Mouse (Mus musculus): ENCODE data around the gene Nexn.

The Nexn gene

GRCm38 (mm10) chr3:152277912-152278311 is 11.8 kb upstream of the Nexn start:
- DNase-seq (ENCODE audit: low spot score), result no peak

- no peak for DNase-seq (ENCODE audit: low spot score)
Observed at GRCm38 (mm10) chr3:152276935-152277334, 10.8 kb upstream of the Nexn start.

- DNase-seq (ENCODE audit: low spot score), result no peak
Observed at GRCm38 (mm10) chr3:152275008-152275407, 8.9 kb upstream of the Nexn start.

- no peak for DNase-seq (ENCODE audit: low spot score)
Observed at GRCm38 (mm10) chr3:152272974-152273685, 7.0 kb upstream of the Nexn start.

- no peak for DNase-seq (ENCODE audit: low spot score)
Observed at GRCm38 (mm10) chr3:152271876-152272275, 5.7 kb upstream of the Nexn start.

- no peak for DNase-seq (ENCODE audit: low spot score)
Observed at GRCm38 (mm10) chr3:152271071-152271710, 5.0 kb upstream of the Nexn start.

GRCm38 (mm10) chr3:152268099-152268498 is 1.9 kb upstream of the Nexn start:
- no peak for DNase-seq (ENCODE audit: low spot score)

GRCm38 (mm10) chr3:152265351-152266035 is 657 bp downstream of the Nexn start:
- no peak for DNase-seq (ENCODE audit: low spot score)

GRCm38 (mm10) chr3:152264830-152265229 is 1.3 kb downstream of the Nexn start:
- no peak for DNase-seq (ENCODE audit: low spot score)

- DNase-seq (ENCODE audit: low spot score), result no peak
Observed at GRCm38 (mm10) chr3:152264374-152264773, 1.8 kb downstream of the Nexn start.

- DNase-seq (ENCODE audit: low spot score), result no peak
Observed at GRCm38 (mm10) chr3:152261948-152262347, 4.2 kb downstream of the Nexn start.

- DNase-seq (ENCODE audit: low spot score), result no peak
Observed at GRCm38 (mm10) chr3:152261436-152261835, 4.7 kb downstream of the Nexn start.

- DNase-seq (ENCODE audit: low spot score), result no peak
Observed at GRCm38 (mm10) chr3:152260362-152260761, 5.8 kb downstream of the Nexn start.

- peak; percentile 66 for DNase-seq (ENCODE audit: low spot score)
Observed at GRCm38 (mm10) chr3:152259409-152259808, 6.7 kb downstream of the Nexn start.

- DNase-seq (ENCODE audit: low spot score), result no peak
Observed at GRCm38 (mm10) chr3:152257528-152257927, 8.6 kb downstream of the Nexn start.

GRCm38 (mm10) chr3:152250487-152250886 is 15.7 kb downstream of the Nexn start:
- no peak for DNase-seq (ENCODE audit: low spot score)

- no peak for DNase-seq (ENCODE audit: low spot score)
Observed at GRCm38 (mm10) chr3:152247708-152248107, 18.4 kb downstream of the Nexn start.

GRCm38 (mm10) chr3:152245273-152245910 is 20.8 kb downstream of the Nexn start:
- no peak for DNase-seq (ENCODE audit: low spot score)

GRCm38 (mm10) chr3:152243304-152243703 is 22.8 kb downstream of the Nexn start:
- no peak for DNase-seq (ENCODE audit: low spot score)

GRCm38 (mm10) chr3:152241098-152241497 is 25.1 kb downstream of the Nexn start:
- DNase-seq (ENCODE audit: low spot score), result no peak

- DNase-seq (ENCODE audit: low spot score), result no peak
Observed at GRCm38 (mm10) chr3:152239592-152239991, 26.6 kb downstream of the Nexn start.

- DNase-seq (ENCODE audit: low spot score), result peak; percentile 53
Observed at GRCm38 (mm10) chr3:152238836-152239235, 27.3 kb downstream of the Nexn start.

- no peak for DNase-seq (ENCODE audit: low spot score)
Observed at GRCm38 (mm10) chr3:152235805-152236204, 30.3 kb downstream of the Nexn start.

Measured in c-Kit-positive CD71-positive TER-119-positive erythroid progenitor cells, embryonic 14.5 days (primary cell).